Mouse (Mus musculus) heart, embryonic 14.5 days (tissue): ENCODE measurements around the gene Cd2. TPM values are rescaled to one million over a fixed set of nuclear protein-coding genes. Genes with fewer than 3 reads are reported as not detected.

ENCODE experiments used
- ATAC-seq: fragments of 200-750 bp; cut with Nextera tagmentation; 2 replicates; pipeline ENCODE4 v1.8.0; 2017; ENCODE audit warnings: low read depth, moderate TSS enrichment; ENCODE audit not compliant: insufficient number of reproducible peaks, insufficient read depth, low FRiP score
- H3K27ac ChIP-seq, 2 experiments: fragments of 200-500 bp in 1 of 2; fragments of 300-500 bp in 1 of 2; sonication (generic) in 1 of 2; replicated peaks in 1 of 2; 2 replicates each; pipeline ENCODE4 v1.5.1; 2012 to 2014; ENCODE audit warnings: low read depth in 2 of 2, low read length in 2 of 2, control low read depth in 1 of 2, mild to moderate bottlenecking in 1 of 2, mixed read lengths in 1 of 2; ENCODE audit not compliant: control insufficient read depth in 1 of 2, insufficient read depth in 1 of 2
- H3K27me3 ChIP-seq: fragments of 300-500 bp; sonication (generic); 2 replicates; pipeline ENCODE4 v1.6.1; 2014; ENCODE audit warnings: mild to moderate bottlenecking, low read length, control low read depth; ENCODE audit not compliant: control insufficient read depth, insufficient read depth
- H3K36me3 ChIP-seq: fragments of 300-500 bp; sonication (generic); 2 replicates; pipeline ENCODE4 v1.6.1; 2014; ENCODE audit warnings: mild to moderate bottlenecking, control low read depth, low read length, mixed read lengths; ENCODE audit not compliant: control insufficient read depth, insufficient read depth
- H3K4me1 ChIP-seq, 2 experiments: fragments of 200-500 bp in 1 of 2; fragments of 300-500 bp in 1 of 2; sonication (generic) in 1 of 2; 2 replicates each; pipeline ENCODE4 v1.6.1; 2012 to 2014; ENCODE audit warnings: low read length in 2 of 2, control low read depth in 1 of 2, mixed read lengths in 1 of 2; ENCODE audit not compliant: control insufficient read depth in 2 of 2, insufficient read depth in 2 of 2
- H3K4me2 ChIP-seq: fragments of 300-500 bp; sonication (generic); 2 replicates; pipeline ENCODE4 v1.6.1; 2014; ENCODE audit warnings: mild to moderate bottlenecking, low read length
- H3K4me3 ChIP-seq, 2 experiments: fragments of 200-500 bp in 1 of 2; fragments of 300-500 bp in 1 of 2; sonication (generic) in 1 of 2; 2 replicates each; pipeline ENCODE4 v1.5.1; 2012 to 2014; ENCODE audit warnings: low read length in 2 of 2, mild to moderate bottlenecking in 2 of 2, control low read depth in 1 of 2, low read depth in 1 of 2, moderate library complexity in 1 of 2; ENCODE audit not compliant: control insufficient read depth in 1 of 2, insufficient read depth in 1 of 2
- H3K9ac ChIP-seq: fragments of 300-500 bp; sonication (generic); 2 replicates; pipeline ENCODE4 v1.6.1; 2014; ENCODE audit warnings: mild to moderate bottlenecking, low read length
- H3K9me3 ChIP-seq: fragments of 300-500 bp; sonication (generic); 2 replicates; pipeline ENCODE4 v1.6.1; 2016; ENCODE audit warnings: low read length, control low read depth; ENCODE audit not compliant: control insufficient read depth
- WGBS: fragments of 180-500 bp; shearing (Covaris S2); extraction: QIAGEN DNeasy Blood & Tissue Kit; methylation state at CpG from one replicate; pipeline ENCODE4 v1.1.7; 2014; 5-methylcytosine and 5-hydroxymethylcytosine counted together
- polyA plus RNA-seq: library from polyadenylated mRNA; unstranded; fragments of >200 nt; fragmentation: Nextera tagmentation; extraction: Ambion mirVana; gene quantifications from 2 replicates; pipeline ENCODE4 v1.2.1, GENCODE M21; 2014

Cd2 gene
- polyA plus RNA-seq, 1 experiment from 2014 or later, result not detected

- no peak overlapping the region for H3K9ac ChIP-seq
- ATAC-seq, result no peak
- no peaks in the 10 kb centered on the region for H3K27me3 ChIP-seq
- 93% methylated on average over 2 of the region's 2 CpGs for WGBS
- H3K9me3 ChIP-seq, result no peaks in the 10 kb centered on the region
- no peak overlapping the region for H3K4me3 ChIP-seq
- H3K36me3 ChIP-seq, result no peaks in the 10 kb centered on the region
- H3K27ac ChIP-seq, result no peak overlapping the region
- H3K4me1 ChIP-seq, result no peaks in the 10 kb centered on the region
- H3K4me2 ChIP-seq, result no peak overlapping the region
Observed at GRCm38 (mm10) chr3:101243002-101243401, 44.7 kb downstream of the Cd2 start.

- no peaks in the 10 kb centered on the region for H3K9me3 ChIP-seq
- H3K4me3 ChIP-seq, result no peak overlapping the region
- ATAC-seq, result no peak
- H3K9ac ChIP-seq, result no peak overlapping the region
- H3K4me1 ChIP-seq, result no peaks in the 10 kb centered on the region
- no peaks in the 10 kb centered on the region for H3K36me3 ChIP-seq
- no peak overlapping the region for H3K4me2 ChIP-seq
- H3K27me3 ChIP-seq, result no peaks in the 10 kb centered on the region
- H3K27ac ChIP-seq, result no peak overlapping the region
- WGBS, result 70% methylated on average over 3 of the region's 3 CpGs
Observed at GRCm38 (mm10) chr3:101241866-101242265, 45.9 kb downstream of the Cd2 start.

- no peak overlapping the region for H3K9ac ChIP-seq
- no peak for ATAC-seq
Observed at GRCm38 (mm10) chr3:101240859-101241258, 46.9 kb downstream of the Cd2 start.

GRCm38 (mm10) chr3:101239236-101239635 is 48.5 kb downstream of the Cd2 start:
- Histone ChIP-seq H3K4me2 (no peak overlapping the region), H3K4me1 (peaks cover 0 to 2% of the 10 kb centered on the region in 2 experiments; a peak in 1 of 4 replicates), H3K4me3 (no peak overlapping the region), H3K36me3 (no peaks in the 10 kb centered on the region), H3K9me3 (no peaks in the 10 kb centered on the region), H3K27ac (no peak overlapping the region), H3K9ac (no peak overlapping the region), H3K27me3 (no peaks in the 10 kb centered on the region)
- 79% methylated on average over 4 of the region's 4 CpGs for WGBS
- no peak for ATAC-seq

More at GRCm38 (mm10) chr3:101240859-101241258, 46.9 kb downstream of the Cd2 start:
- Histone ChIP-seq H3K9me3 (no peaks in the 10 kb centered on the region), H3K27ac (no peak overlapping the region), H3K36me3 (no peaks in the 10 kb centered on the region), H3K4me1 (peaks cover 0 to 2% of the 10 kb centered on the region in 2 experiments; a peak in 1 of 4 replicates), H3K4me3 (no peak overlapping the region), H3K4me2 (no peak overlapping the region), H3K27me3 (no peaks in the 10 kb centered on the region)
- 84% methylated on average over 9 of the region's 9 CpGs for WGBS

- Histone ChIP-seq H3K27me3 (no peaks in the 10 kb centered on the region), H3K36me3 (no peaks in the 10 kb centered on the region), H3K4me1 (peaks cover 0 to 2% of the 10 kb centered on the region in 2 experiments; a peak in 1 of 4 replicates), H3K9ac (no peak overlapping the region), H3K4me3 (no peak overlapping the region), H3K4me2 (no peak overlapping the region), H3K27ac (no peak overlapping the region), H3K9me3 (no peaks in the 10 kb centered on the region)
- ATAC-seq, result no peak
- 72% methylated on average over 6 of the region's 6 CpGs for WGBS
Observed at GRCm38 (mm10) chr3:101238695-101239094, 49.0 kb downstream of the Cd2 start.

- peaks cover 0 to 2% of the 10 kb centered on the region in 2 experiments; a peak in 1 of 4 replicates for H3K4me1 ChIP-seq
- no peaks in the 10 kb centered on the region for H3K9me3 ChIP-seq
- no peak overlapping the region for H3K4me2 ChIP-seq
- H3K9ac ChIP-seq, result no peak overlapping the region
- no peak overlapping the region for H3K4me3 ChIP-seq
- no peaks in the 10 kb centered on the region for H3K36me3 ChIP-seq
- no peaks in the 10 kb centered on the region for H3K27me3 ChIP-seq
- no peak for ATAC-seq
- H3K27ac ChIP-seq, result no peak overlapping the region
- 72% methylated on average over 16 of the region's 16 CpGs for WGBS
Observed at GRCm38 (mm10) chr3:101236995-101237808, 50.5 kb downstream of the Cd2 start.

GRCm38 (mm10) chr3:101236261-101236660 is 51.5 kb downstream of the Cd2 start:
- H3K27ac ChIP-seq, result no peak overlapping the region
- no peaks in the 10 kb centered on the region for H3K9me3 ChIP-seq
- no peak overlapping the region for H3K9ac ChIP-seq
- 35% methylated on average over 15 of the region's 15 CpGs for WGBS
- H3K4me1 ChIP-seq, result peaks cover 0 to 2% of the 10 kb centered on the region in 2 experiments; a peak in 1 of 4 replicates
- no peak for ATAC-seq
- no peak overlapping the region for H3K4me3 ChIP-seq
- H3K36me3 ChIP-seq, result no peaks in the 10 kb centered on the region
- H3K4me2 ChIP-seq, result 0 out of 2 replicates have a peak overlapping the region, but pooled peaks have one; percentile 7
- no peaks in the 10 kb centered on the region for H3K27me3 ChIP-seq
